In the genomic region with DNA sequence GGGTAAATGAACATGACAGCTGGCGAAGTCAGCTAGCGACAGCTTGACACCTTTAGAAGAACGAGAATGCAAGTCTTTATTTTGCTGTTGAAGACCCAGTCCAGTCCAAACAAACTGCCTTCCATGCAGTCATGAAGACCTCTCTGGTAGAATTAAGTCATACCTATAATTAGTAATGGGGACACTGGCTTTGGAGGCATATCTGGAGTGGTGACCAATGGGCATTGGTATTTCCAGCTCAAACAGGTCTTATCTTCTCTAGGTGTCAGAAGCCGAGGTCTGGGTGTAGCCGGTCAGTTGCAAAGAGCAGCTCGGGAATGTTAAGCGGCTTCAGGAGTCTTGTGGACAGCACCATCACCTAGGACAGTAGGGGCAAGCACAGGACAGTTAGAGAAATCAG, we compare ENCODE assay signal across 14 mouse cellular contexts. TPM values are rescaled to one million over a fixed set of nuclear protein-coding genes. Genes with fewer than 3 reads are reported as not detected.
DNase-seq lines count a peak whose midpoint lies in the region; ATAC-seq lines count a peak whose summit lies in the region.
"Had no signal": no experiment of that assay in that cellular context is flagged by ENCODE, and none has a peak within 500 bp of the region (broad histone marks: within the 10 kb centered on the region; RNA-seq: fewer than 3 reads in every experiment).

No protein-coding gene starts in this region.

- H3K36me3 ChIP-seq in kidney, embryonic 16.5 days (ENCODE audit: insufficient read depth, low read length) = no peaks in the 10 kb centered on the region
- H3K36me3 ChIP-seq in heart, embryonic 13.5 days = no peaks in the 10 kb centered on the region; the same call in 1 of the 2 replicates
- H3K36me3 ChIP-seq in limb, embryonic 13.5 days = no peaks in the 10 kb centered on the region
- no peaks in the 10 kb centered on the region for H3K36me3 ChIP-seq in intestine, embryonic 16.5 days (ENCODE audit: control insufficient read depth, insufficient read depth, low read length)

- H3K4me3 ChIP-seq in kidney, embryonic 16.5 days (ENCODE audit: low read length) = no peak overlapping the region
- no peak overlapping the region for H3K4me3 ChIP-seq in heart, embryonic 13.5 days
- H3K4me3 ChIP-seq in limb, embryonic 13.5 days = no peak overlapping the region
- no peak overlapping the region for H3K4me3 ChIP-seq in intestine, embryonic 16.5 days (ENCODE audit: low read length)

- H3K27ac ChIP-seq in kidney, embryonic 16.5 days (ENCODE audit: low read length) = peak overlapping the region; percentile 75
- H3K27ac ChIP-seq in heart, embryonic 13.5 days (replicated peaks) = peak overlapping the region; percentile 90
- peak overlapping the region; percentile 63 for H3K27ac ChIP-seq in limb, embryonic 13.5 days
- H3K27ac ChIP-seq in intestine, embryonic 16.5 days (ENCODE audit: low read length) = no peak overlapping the region
- H3K27ac ChIP-seq: hindbrain, postnatal 0 days had no signal

- WGBS in kidney, embryonic 16.5 days = 78% methylated on average over 7 of the region's 7 CpGs
- WGBS in heart, embryonic 13.5 days = 22% methylated on average over 7 of the region's 7 CpGs
- 91% methylated on average over 7 of the region's 7 CpGs for WGBS in limb, embryonic 13.5 days
- WGBS in intestine, embryonic 16.5 days = 81% methylated on average over 7 of the region's 7 CpGs

- DNase-seq in gastrocnemius, adult 18-20 months (ENCODE audit: low spot score) = peak; percentile 27
- no peak for DNase-seq in gastrocnemius, postnatal 10 days
- DNase-seq in kidney, postnatal 10 days = no peak
- no peak for DNase-seq in adrenal gland, postnatal 4 days (ENCODE audit: low spot score in 2 of 2)
- DNase-seq: cerebellum, postnatal 14 days; liver, postnatal 0 days; lung, postnatal 4 days had no signal

- ATAC-seq in kidney, embryonic 16.5 days (ENCODE audit: low FRiP score, low TSS enrichment) = peak; percentile 3; the same call in 1 of the 2 replicates
- no peak; the same call in 1 of the 2 replicates for ATAC-seq in heart, embryonic 13.5 days (ENCODE audit: extremely low read depth, insufficient number of reproducible peaks, low FRiP score, low TSS enrichment)
- ATAC-seq in limb, embryonic 13.5 days (ENCODE audit: low FRiP score, low read depth) = no peak
- no peak for ATAC-seq in intestine, embryonic 16.5 days
- ATAC-seq: hindbrain, postnatal 0 days; liver, postnatal 0 days; midbrain, embryonic 16.5 days had no signal

- no peak overlapping the region for H3K4me2 ChIP-seq in kidney, embryonic 16.5 days (replicated peaks; ENCODE audit: low read depth, low read length)
- peak overlapping the region; percentile 27 for H3K4me2 ChIP-seq in heart, embryonic 13.5 days
- no peak overlapping the region for H3K4me2 ChIP-seq in limb, embryonic 13.5 days (replicated peaks)
- H3K4me2 ChIP-seq in intestine, embryonic 16.5 days (ENCODE audit: low read depth, low read length) = no peak overlapping the region

- peaks cover 48% of the 10 kb centered on the region for H3K4me1 ChIP-seq in kidney, embryonic 16.5 days (ENCODE audit: insufficient read depth, low read length)
- peaks cover 79% of the 10 kb centered on the region for H3K4me1 ChIP-seq in heart, embryonic 13.5 days
- peaks cover 61% of the 10 kb centered on the region for H3K4me1 ChIP-seq in limb, embryonic 13.5 days
- H3K4me1 ChIP-seq in intestine, embryonic 16.5 days (ENCODE audit: control insufficient read depth, insufficient read depth, low read length) = peaks cover 9% of the 10 kb centered on the region

- no peaks in the 10 kb centered on the region for H3K9me3 ChIP-seq in kidney, embryonic 16.5 days (ENCODE audit: low read length)
- no peaks in the 10 kb centered on the region for H3K9me3 ChIP-seq in heart, embryonic 13.5 days
- peaks cover 8% of the 10 kb centered on the region; the same call in 1 of the 2 replicates for H3K9me3 ChIP-seq in limb, embryonic 13.5 days
- H3K9me3 ChIP-seq in intestine, embryonic 16.5 days (ENCODE audit: control insufficient read depth, low read length) = no peaks in the 10 kb centered on the region

- H3K27me3 ChIP-seq in kidney, embryonic 16.5 days (ENCODE audit: insufficient read depth, low read length) = no peaks in the 10 kb centered on the region
- no peaks in the 10 kb centered on the region for H3K27me3 ChIP-seq in heart, embryonic 13.5 days (replicated peaks)
- no peaks in the 10 kb centered on the region for H3K27me3 ChIP-seq in limb, embryonic 13.5 days
- no peaks in the 10 kb centered on the region for H3K27me3 ChIP-seq in intestine, embryonic 16.5 days (replicated peaks; ENCODE audit: control insufficient read depth, insufficient read depth, low read length)
- H3K27me3 ChIP-seq: CH12.LX had no signal

- H3K9ac ChIP-seq in kidney, embryonic 16.5 days (replicated peaks; ENCODE audit: low read length) = no peak overlapping the region
- H3K9ac ChIP-seq in heart, embryonic 13.5 days = peak overlapping the region; percentile 64
- no peak overlapping the region for H3K9ac ChIP-seq in limb, embryonic 13.5 days
- H3K9ac ChIP-seq in intestine, embryonic 16.5 days (ENCODE audit: low read depth, low read length) = no peak overlapping the region
- H3K9ac ChIP-seq: liver, postnatal 0 days had no signal

RNA-seq across cellular contexts. Expression of a gene that starts 11.0 kb away (rescaled TPM):
- total RNA-seq in gastrocnemius, adult 18-20 months (2021) = 1 to 10 TPM; 2.8 to 4.7 TPM
- 1 to 10 TPM; 6.3 to 8.1 TPM for total RNA-seq in gastrocnemius, postnatal 10 days (2021)
- 75.1 and 78.0 TPM in 2 replicates for polyA plus RNA-seq in kidney, embryonic 16.5 days (2015; fragmentation: Nextera tagmentation; extraction: Ambion mirVana)
- 79.7 and 88.1 TPM in 2 replicates for polyA plus RNA-seq in heart, embryonic 13.5 days (2015; fragmentation: Nextera tagmentation; extraction: Ambion mirVana)
- polyA plus RNA-seq in limb, embryonic 13.5 days (2015; fragmentation: Nextera tagmentation; extraction: Ambion mirVana) = 147 and 149 TPM in 2 replicates
- polyA plus RNA-seq in intestine, embryonic 16.5 days (2015; fragmentation: Nextera tagmentation; extraction: Ambion mirVana) = 31.5 and 37.6 TPM in 2 replicates
- total RNA-seq in adrenal gland, postnatal 4 days (2021) = 10 to 100 TPM; 34.4 to 38.9 TPM
